Mouse (Mus musculus) lung, embryonic 15.5 days (tissue): ENCODE results near the gene Fam129a. TPM values are rescaled to one million over a fixed set of nuclear protein-coding genes. Genes with fewer than 3 reads are reported as not detected.

Source experiments
- ATAC-seq: fragments of 200-750 bp; cut with Nextera tagmentation; 2 replicates; pipeline ENCODE4 v1.8.0; 2017; ENCODE audit warnings: moderate number of reproducible peaks, borderline replicate concordance; ENCODE audit not compliant: low FRiP score, low TSS enrichment; ENCODE audit errors: extremely low read depth
- H3K27ac ChIP-seq: fragments of 300-500 bp; sonication (generic); 2 replicates; pipeline ENCODE4 v1.5.1; 2015; ENCODE audit warnings: moderate library complexity, mild to moderate bottlenecking, inconsistent platforms
- H3K27me3 ChIP-seq: fragments of 300-500 bp; sonication (generic); 2 replicates; pipeline ENCODE4 v1.6.1; 2015; ENCODE audit warnings: inconsistent platforms
- H3K36me3 ChIP-seq: fragments of 300-500 bp; sonication (generic); 2 replicates; pipeline ENCODE4 v1.6.1; 2015; ENCODE audit warnings: inconsistent platforms
- H3K4me1 ChIP-seq: fragments of 300-500 bp; sonication (generic); 2 replicates; pipeline ENCODE4 v1.6.1; 2015; ENCODE audit warnings: inconsistent platforms
- H3K4me2 ChIP-seq: fragments of 300-500 bp; sonication (generic); 2 replicates; pipeline ENCODE4 v1.6.1; 2015; ENCODE audit warnings: inconsistent platforms, mild to moderate bottlenecking, moderate library complexity
- H3K4me3 ChIP-seq: fragments of 300-500 bp; sonication (generic); 2 replicates; pipeline ENCODE4 v1.5.1; 2015; ENCODE audit warnings: mild to moderate bottlenecking, inconsistent platforms
- H3K9ac ChIP-seq: fragments of 300-500 bp; sonication (generic); 2 replicates; pipeline ENCODE4 v1.6.1; 2015; ENCODE audit warnings: inconsistent platforms
- H3K9me3 ChIP-seq: fragments of 300-500 bp; sonication (generic); 2 replicates; pipeline ENCODE4 v1.6.1; 2016; ENCODE audit warnings: inconsistent platforms
- WGBS: fragments of 180-500 bp; shearing (Covaris S2); methylation state at CpG from one replicate; pipeline ENCODE4 v1.1.7; 2015; 5-methylcytosine and 5-hydroxymethylcytosine counted together
- polyA plus RNA-seq: library from polyadenylated mRNA; unstranded; fragments of >200 nt; fragmentation: Nextera tagmentation; extraction: Ambion mirVana; gene quantifications from 2 replicates; pipeline ENCODE4 v1.2.1, GENCODE M21; 2015

Fam129a gene
- polyA plus RNA-seq, 1 experiment from 2014 or later: 10.4 TPM

DNA sequence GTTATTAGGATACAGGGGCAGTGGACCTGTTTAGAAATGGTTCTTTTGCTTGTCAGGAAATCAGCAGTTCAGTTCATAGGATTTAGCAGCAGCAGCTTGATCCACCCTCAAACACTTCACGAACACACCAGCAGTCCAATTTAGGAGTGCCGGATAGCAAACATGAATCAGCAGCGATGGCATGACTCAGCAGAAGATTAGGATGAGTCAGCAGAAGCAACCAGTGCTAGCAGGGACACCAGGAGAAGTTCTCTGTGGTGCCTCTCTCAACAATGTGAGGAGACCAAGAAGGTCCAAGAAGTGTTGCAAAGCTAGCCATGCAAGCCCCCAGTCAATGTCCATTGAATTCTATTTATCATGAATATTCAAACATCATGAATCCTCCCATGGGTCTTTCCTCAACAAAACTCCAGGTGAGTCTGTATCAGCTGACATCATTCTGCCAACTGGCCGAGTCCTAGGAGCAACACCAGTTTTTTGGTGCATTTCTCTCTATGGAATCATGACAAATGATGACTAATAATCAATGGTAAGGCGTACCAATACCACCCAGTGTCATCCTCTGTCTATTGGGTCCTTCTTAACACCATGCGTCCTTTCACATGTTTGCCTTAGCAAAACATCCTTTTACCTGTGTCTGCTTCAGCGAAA, 45.7 kb downstream of the Fam129a start:
- H3K9ac ChIP-seq: no peak overlapping the region
- ATAC-seq: no peak

DNA sequence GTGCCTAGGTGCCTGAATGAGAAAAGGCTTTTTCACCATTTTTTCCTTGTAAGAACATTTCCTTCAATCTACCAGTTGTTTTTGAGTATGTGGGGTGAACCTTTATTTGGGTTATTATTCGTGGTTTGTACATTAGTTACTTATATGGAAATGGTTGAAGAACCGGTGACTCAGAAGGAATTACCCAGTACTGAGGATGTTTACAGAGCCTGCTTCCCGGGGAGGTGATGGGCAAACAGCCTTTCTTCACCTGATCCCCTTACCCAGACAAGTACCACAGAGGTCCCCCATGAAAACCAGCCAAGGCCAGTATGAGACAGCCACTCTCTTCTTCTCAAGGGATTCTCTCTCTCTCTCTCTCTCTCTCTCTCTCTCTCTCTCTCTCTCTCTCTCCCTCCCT, 47.3 kb downstream of the Fam129a start:
- WGBS: 41% methylated on average over 3 of the region's 3 CpGs
- no peaks in the 10 kb centered on the region for H3K9me3 ChIP-seq
- no peak overlapping the region for H3K9ac ChIP-seq
- H3K4me1 ChIP-seq: 0 out of 2 replicates have a peak, but pooled peaks cover 8% of the 10 kb centered on the region
- no peaks in the 10 kb centered on the region for H3K36me3 ChIP-seq
- H3K27ac ChIP-seq: no peak overlapping the region
- H3K4me3 ChIP-seq: no peak overlapping the region
- no peak overlapping the region for H3K4me2 ChIP-seq
- no peak for ATAC-seq
- no peaks in the 10 kb centered on the region for H3K27me3 ChIP-seq

More for the DNA sequence above, 45.7 kb downstream of the Fam129a start:
- H3K27me3 ChIP-seq: no peaks in the 10 kb centered on the region
- H3K27ac ChIP-seq: no peak overlapping the region
- no peaks in the 10 kb centered on the region for H3K9me3 ChIP-seq
- WGBS: 83% methylated on average over 7 of the region's 7 CpGs
- no peak overlapping the region for H3K4me2 ChIP-seq
- no peak overlapping the region for H3K4me3 ChIP-seq
- H3K4me1 ChIP-seq: 0 out of 2 replicates have a peak, but pooled peaks cover 8% of the 10 kb centered on the region
- H3K36me3 ChIP-seq: no peaks in the 10 kb centered on the region

DNA sequence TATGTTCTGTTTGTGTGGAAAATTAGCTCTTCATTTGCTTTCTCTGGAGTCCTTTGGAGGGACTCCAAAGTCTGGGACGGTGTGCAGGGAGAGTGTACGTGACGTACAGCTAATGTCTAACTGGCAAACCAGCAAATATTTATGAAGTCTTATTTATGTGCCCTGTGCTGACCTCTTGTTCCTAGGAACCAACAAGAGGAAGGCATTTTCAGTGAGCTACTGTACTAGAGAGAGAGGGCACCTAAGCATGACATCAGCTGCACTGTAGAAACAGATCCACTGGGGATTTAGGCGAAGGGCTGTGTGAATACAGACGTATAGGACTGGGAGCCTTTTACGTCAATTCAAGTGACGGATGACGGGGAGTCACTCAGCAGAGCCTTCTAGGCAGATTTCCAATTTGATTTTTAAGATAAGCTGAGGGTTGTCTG, 48.3 kb downstream of the Fam129a start:
- Histone ChIP-seq H3K36me3 (no peaks in the 10 kb centered on the region), H3K27ac (no peak overlapping the region), H3K9me3 (no peaks in the 10 kb centered on the region), H3K4me2 (no peak overlapping the region), H3K9ac (no peak overlapping the region), H3K27me3 (no peaks in the 10 kb centered on the region), H3K4me3 (no peak overlapping the region), H3K4me1 (0 out of 2 replicates have a peak, but pooled peaks cover 9% of the 10 kb centered on the region)
- ATAC-seq: no peak
- WGBS: 52% methylated on average over 8 of the region's 8 CpGs

DNA sequence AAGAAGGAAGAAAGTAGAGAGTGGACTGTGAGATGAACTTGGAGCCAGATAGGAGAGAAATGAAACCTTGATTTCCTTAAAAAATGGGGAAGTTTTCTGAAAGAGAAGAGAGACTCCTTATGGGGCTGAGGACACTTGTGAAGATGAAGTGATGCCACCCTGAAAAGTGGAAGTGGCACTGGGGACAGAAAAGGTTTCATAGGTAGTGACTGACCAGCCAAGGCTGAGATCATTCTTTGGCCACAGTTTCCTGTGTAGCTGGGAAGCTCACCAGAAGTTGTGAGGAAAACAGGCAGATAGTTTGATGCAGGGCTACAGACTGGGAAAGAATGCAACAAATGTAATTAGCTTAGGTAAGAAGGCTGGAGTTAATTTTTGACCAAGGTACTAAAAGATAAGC, 49.7 kb downstream of the Fam129a start:
- Histone ChIP-seq H3K9ac (no peak overlapping the region), H3K4me1 (peaks cover 20% of the 10 kb centered on the region; the same call in 1 of the 2 replicates), H3K27me3 (no peaks in the 10 kb centered on the region), H3K9me3 (no peaks in the 10 kb centered on the region), H3K27ac (no peak overlapping the region), H3K4me2 (no peak overlapping the region), H3K36me3 (no peaks in the 10 kb centered on the region), H3K4me3 (no peak overlapping the region)
- no peak for ATAC-seq

DNA sequence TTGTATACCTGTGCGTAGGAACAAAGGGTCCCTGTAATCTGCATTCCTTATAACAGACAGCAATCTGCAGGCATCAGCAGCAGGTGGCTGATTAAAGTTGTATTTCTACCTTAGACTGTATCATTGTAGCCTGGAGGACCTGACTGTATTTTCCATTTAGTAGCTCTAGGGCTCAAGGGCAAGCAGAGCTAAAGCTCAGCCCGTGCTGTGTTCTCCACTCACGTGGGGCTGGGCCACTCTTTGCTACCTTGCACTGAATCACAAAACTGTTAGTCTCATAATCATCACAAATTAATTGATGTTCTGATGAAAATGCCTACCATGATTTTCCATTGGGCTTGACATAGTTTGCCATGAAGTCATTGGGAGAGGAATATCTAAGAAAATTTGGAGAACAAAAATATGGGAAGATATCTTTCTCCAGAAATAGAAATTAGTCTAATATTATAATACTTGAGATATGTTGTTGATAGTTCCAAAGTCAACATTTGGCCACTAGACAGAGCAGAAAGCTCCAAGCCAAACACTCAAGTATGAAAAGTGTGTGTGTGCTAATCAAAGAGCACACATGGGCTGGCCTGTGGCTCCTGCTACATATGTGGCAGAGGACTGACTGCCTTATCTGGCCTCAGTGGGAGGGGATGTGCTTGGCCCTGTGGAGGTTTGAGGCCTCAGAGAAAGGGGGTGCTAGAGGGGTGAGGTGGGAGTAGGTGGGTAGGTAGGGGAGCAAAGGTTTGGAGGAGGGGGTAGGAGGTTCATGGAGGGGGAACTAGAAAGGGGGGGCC, 53.6 kb downstream of the Fam129a start:
- H3K9ac ChIP-seq: no peak overlapping the region
- H3K4me2 ChIP-seq: no peak overlapping the region
- H3K9me3 ChIP-seq: no peaks in the 10 kb centered on the region
- peaks cover 22% of the 10 kb centered on the region; the same call in 1 of the 2 replicates for H3K4me1 ChIP-seq
- WGBS: 68% methylated on average over 3 of the region's 3 CpGs
- H3K36me3 ChIP-seq: no peaks in the 10 kb centered on the region
- no peak overlapping the region for H3K4me3 ChIP-seq
- peak; percentile 76 for ATAC-seq
- 0 out of 2 replicates have a peak, but pooled peaks cover 2% of the 10 kb centered on the region for H3K27me3 ChIP-seq
- 0 out of 2 replicates have a peak overlapping the region, but pooled peaks have one; percentile 37 for H3K27ac ChIP-seq

DNA sequence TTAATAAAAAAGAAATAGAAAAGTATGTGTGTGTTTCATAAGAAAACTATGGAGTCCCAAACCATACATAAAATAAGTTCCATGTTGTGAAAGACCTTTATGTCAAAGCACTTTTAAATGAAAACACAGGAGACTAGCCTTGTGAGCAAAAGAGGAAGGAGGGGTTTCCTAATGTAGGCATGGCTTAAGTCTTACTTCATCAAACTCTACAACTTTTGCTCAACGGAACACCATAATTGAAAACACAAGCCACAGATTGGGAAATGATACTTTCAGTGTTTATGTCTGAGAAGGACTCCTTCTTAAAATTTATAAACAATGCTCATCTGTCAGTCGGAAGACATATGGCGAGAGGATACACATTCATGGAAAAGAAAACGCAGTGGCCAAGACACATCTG, 54.3 kb downstream of the Fam129a start:
- Histone ChIP-seq H3K4me2 (no peak overlapping the region), H3K27me3 (0 out of 2 replicates have a peak, but pooled peaks cover 4% of the 10 kb centered on the region), H3K27ac (no peak overlapping the region), H3K36me3 (no peaks in the 10 kb centered on the region), H3K4me3 (no peak overlapping the region), H3K9me3 (no peaks in the 10 kb centered on the region), H3K9ac (no peak overlapping the region), H3K4me1 (peaks cover 25% of the 10 kb centered on the region; the same call in 1 of the 2 replicates)
- ATAC-seq: no peak
- WGBS: 38% methylated on average over 4 of the region's 4 CpGs

DNA sequence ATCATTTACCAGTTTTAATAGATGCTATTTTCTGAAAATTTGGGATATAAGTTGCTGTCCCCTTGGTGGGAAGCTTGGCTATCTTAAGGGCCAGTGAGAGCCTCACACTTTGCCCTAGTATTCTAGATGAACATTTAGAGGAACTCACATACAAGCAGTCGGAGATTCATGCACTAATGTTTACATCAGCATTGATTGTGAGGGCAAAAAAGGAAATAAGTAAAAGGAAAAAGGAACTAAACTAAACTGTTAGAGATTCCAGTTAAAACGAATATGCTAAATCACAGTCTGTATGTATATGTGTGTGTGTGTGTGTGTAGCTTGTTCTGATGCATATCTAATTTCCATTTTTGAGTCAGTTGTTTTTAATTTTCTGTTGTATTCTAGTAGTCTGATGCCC, 54.7 kb downstream of the Fam129a start:
- H3K4me3 ChIP-seq: no peak overlapping the region
- no peaks in the 10 kb centered on the region for H3K9me3 ChIP-seq
- H3K27me3 ChIP-seq: 0 out of 2 replicates have a peak, but pooled peaks cover 4% of the 10 kb centered on the region
- no peak overlapping the region for H3K4me2 ChIP-seq
- 51% methylated on average over 2 of the region's 2 CpGs for WGBS
- no peaks in the 10 kb centered on the region for H3K36me3 ChIP-seq
- ATAC-seq: no peak
- H3K9ac ChIP-seq: no peak overlapping the region
- peaks cover 25% of the 10 kb centered on the region; the same call in 1 of the 2 replicates for H3K4me1 ChIP-seq
- no peak overlapping the region for H3K27ac ChIP-seq

DNA sequence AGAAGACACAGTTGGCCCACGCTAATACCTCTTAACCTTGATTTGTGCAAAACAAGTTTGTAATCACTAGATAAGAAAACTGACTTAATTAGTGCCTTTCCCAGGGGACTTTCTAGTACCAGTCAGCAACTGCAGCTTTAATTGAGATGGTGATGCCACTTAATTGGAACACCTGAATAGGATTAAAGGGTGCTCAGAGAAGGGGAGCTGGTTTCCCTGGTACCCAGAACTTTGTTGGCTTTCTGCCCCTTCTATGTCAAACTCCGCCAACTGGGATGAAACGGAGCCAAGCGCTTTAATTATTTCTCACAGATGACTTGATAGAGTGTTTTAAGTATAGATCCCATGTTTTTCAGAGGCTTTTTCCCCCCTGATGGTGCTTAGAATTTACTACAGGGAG, 55.6 kb downstream of the Fam129a start:
- Histone ChIP-seq H3K27ac (no peak overlapping the region), H3K4me1 (peaks cover 25% of the 10 kb centered on the region)
- 76% methylated on average over 4 of the region's 4 CpGs for WGBS

DNA sequence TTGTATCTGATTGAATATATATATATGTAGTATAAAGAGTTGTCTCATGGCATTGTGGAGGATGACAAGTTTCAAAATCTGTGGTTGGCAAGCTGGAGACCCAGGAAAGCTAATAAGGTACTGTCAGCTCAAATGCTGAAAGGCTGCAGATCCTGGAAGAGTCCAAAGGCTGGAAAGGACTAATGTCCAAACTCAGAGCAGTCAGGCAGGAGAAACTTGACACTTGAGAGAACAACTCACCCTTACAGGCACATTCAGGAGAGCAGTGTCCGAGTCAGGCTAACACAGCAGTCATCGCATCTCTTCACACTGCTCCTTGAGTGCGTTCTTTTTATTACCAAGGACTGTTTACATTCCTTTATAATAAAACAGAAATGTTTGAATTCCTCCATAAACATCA, 56.2 kb downstream of the Fam129a start:
- 0 out of 2 replicates have a peak, but pooled peaks cover 4% of the 10 kb centered on the region for H3K27me3 ChIP-seq
- ATAC-seq: no peak
- WGBS: 20% methylated on average over 3 of the region's 3 CpGs
- H3K9ac ChIP-seq: no peak overlapping the region
- H3K27ac ChIP-seq: 0 out of 2 replicates have a peak overlapping the region, but pooled peaks have one; percentile 25
- H3K36me3 ChIP-seq: no peaks in the 10 kb centered on the region
- no peak overlapping the region for H3K4me3 ChIP-seq
- peaks cover 29% of the 10 kb centered on the region for H3K4me1 ChIP-seq
- H3K9me3 ChIP-seq: no peaks in the 10 kb centered on the region
- H3K4me2 ChIP-seq: no peak overlapping the region

More for the DNA sequence above, 55.6 kb downstream of the Fam129a start:
- no peaks in the 10 kb centered on the region for H3K36me3 ChIP-seq
- H3K4me3 ChIP-seq: no peak overlapping the region
- H3K4me2 ChIP-seq: no peak overlapping the region
- no peaks in the 10 kb centered on the region for H3K9me3 ChIP-seq
- 0 out of 2 replicates have a peak, but pooled peaks cover 4% of the 10 kb centered on the region for H3K27me3 ChIP-seq
- no peak overlapping the region for H3K9ac ChIP-seq
- ATAC-seq: no peak

DNA sequence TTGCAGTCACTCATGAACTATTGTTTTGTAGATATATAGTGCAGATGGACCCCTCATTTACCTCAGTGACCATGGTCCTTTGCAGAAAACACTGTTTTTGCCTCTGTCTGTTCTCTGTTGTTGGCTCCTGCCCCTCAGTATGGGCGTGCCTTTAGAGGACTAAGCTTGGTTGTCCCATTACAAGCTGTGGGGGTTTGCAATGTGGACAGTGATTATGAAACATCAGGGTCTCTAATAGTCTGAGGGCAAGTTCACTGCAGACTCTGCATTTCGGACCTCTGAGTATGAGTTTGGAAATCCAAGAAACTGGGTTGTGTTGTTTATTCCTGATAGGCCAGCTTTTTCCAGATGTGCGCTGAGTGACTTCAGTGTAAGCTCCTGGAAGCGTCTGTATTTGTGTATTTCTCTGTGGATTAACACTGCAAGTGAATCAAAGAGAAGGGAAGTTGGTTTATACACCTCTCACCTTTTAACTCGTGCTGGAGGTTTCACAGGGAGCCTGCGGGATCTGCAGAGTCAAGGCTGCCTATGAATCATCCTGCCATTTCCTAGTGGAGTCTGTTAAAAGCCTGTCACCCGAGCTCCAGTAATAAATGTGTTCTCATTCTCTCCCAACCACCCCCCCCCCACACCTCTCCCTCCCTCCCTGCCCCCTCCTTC, 58.7 kb downstream of the Fam129a start:
- Histone ChIP-seq H3K4me3 (no peak overlapping the region), H3K27me3 (0 out of 2 replicates have a peak, but pooled peaks cover 8% of the 10 kb centered on the region), H3K27ac (no peak overlapping the region), H3K9ac (no peak overlapping the region), H3K9me3 (no peaks in the 10 kb centered on the region), H3K36me3 (no peaks in the 10 kb centered on the region), H3K4me1 (peaks cover 32% of the 10 kb centered on the region), H3K4me2 (no peak overlapping the region)
- WGBS: 31% methylated on average over 7 of the region's 7 CpGs
- ATAC-seq: no peak

DNA sequence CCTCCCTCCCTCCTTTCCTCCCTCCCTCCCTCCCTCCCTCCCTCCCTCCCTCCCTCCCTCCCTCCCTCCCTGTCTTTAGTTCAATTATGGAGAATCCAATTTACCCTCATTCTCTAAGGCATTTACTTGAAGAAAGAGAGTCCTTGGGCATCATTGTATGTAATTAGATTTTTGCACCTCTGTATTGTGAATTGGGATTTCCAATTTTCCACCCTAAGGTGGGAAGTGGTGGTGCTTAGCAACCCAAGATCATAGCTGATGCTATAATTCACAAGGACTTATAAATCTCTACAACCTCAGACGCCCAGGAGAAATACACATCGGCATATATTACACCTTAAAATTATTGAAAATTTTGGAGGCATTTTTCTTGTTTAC, 59.3 kb downstream of the Fam129a start:
- peaks cover 13% of the 10 kb centered on the region; the same call in 1 of the 2 replicates for H3K27me3 ChIP-seq
- H3K4me3 ChIP-seq: no peak overlapping the region
- H3K4me2 ChIP-seq: no peak overlapping the region
- no peaks in the 10 kb centered on the region for H3K9me3 ChIP-seq
- H3K36me3 ChIP-seq: no peaks in the 10 kb centered on the region
- H3K9ac ChIP-seq: no peak overlapping the region
- no peak for ATAC-seq
- no peak overlapping the region for H3K27ac ChIP-seq
- peaks cover 28% of the 10 kb centered on the region for H3K4me1 ChIP-seq
- WGBS: 89% methylated on average over 2 of the region's 2 CpGs
